Mouse (Mus musculus) urinary bladder, postnatal 10 days (tissue): ENCODE data around the gene Castor1.

Experiments
- DNase-seq: peaks from one replicate; pipeline ENCODE4 v3.0.0; 2022; ENCODE audit warnings: low spot score

The Castor1 gene

DNA sequence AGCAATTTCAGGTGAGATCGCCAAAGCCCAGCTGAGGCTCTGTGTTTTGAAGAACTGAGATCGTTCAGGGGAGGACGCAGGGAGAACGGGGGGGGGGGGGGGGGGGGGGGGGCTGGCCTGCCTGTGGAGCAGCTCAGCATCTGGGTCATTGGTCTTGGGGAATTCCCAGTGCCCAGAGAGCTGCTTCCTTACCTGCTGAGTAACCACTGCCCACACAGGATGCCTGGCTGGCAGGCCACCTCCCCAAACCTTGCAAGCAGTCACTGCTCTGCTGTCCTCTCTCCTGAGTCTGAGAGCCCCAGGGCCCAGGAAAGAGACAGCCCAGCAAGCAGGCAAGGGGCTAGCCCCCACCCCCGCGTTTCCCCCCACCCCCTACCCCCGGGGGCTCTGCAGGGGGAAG lies 44.8 kb downstream of the Castor1 start:
- no peak for DNase-seq

- no peak for DNase-seq
Measured at GRCm38 (mm10) chr11:4263296-4263695, 45.3 kb downstream of the Castor1 start.

GRCm38 (mm10) chr11:4264066-4264465 lies 46.0 kb downstream of the Castor1 start:
- DNase-seq = no peak

GRCm38 (mm10) chr11:4266271-4267201 lies 48.5 kb downstream of the Castor1 start:
- DNase-seq = no peak

DNA sequence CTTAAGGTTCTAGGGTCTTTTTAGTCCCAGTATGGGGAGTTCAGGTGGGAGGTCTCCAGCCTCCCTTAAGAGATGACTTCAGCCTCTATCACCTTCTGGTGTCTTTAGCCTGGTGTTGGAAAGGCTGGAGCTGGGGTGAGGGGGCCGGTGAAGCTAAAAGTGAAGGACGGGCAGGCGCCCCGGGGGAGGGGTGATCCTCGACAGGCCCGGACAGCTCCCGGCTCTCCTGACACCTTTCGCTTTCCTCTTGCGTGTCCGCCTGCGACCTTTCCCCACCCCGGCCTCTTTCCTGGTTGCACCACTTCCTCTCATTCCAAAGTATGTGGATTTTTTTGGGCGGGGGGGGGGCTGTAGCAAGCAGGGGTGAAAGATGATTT lies 49.2 kb downstream of the Castor1 start:
- DNase-seq = no peak

DNA sequence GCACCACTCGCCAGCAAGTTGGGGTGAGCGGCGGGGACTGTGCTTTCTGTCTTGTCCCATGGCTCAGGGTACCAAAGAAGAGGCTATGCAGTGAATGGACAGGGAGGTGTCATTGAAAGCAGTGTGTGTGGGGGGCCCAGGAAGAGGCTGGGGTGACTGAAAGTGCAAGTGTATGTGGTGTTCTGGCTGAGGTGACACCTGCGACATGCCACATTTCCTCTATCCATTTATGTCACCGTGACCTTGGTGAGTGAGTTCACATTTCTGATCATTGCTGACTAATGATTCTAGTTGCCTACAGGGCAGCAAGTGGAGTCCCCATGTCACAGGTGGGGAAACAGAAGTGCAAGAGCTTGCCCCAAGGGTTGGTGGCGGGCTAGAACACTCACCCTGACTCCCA lies 50.5 kb downstream of the Castor1 start:
- DNase-seq = no peak

DNA sequence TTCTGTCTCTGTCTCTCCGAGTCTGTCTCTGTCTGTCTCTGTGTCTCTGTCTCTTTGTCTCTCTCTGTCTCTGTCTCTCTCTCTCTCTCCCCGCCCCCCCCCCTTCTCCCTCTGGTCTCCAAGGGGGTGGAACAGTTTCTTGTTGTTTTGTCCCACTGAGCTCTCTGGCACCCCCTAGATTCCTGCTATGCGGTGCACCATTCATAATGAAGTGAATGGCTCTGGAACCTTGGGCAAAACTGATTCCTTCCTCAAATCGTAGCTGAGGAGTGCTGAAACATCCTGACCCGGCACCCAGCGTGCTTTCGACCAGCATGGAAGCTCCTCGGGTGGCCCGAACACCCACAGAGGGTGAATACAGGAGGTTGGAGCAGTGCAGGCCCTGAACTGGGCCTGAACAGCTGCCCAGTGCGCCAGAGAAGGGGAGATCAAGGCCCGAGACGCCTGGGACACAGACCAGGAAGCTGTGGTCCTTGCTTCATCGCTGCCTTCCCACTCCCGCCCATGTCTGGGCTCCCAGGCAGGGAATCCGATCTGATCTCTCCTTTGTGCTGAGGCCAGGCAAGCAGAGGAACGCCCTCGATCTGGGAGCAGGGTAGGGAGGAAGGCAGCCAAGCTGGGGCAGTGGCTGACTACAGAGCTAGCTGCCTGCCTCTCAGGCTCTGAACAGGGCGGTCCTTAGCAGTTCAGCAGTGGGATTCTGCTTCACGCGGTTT lies 52.9 kb downstream of the Castor1 start:
- no peak for DNase-seq

- DNase-seq = no peak
Measured at GRCm38 (mm10) chr11:4271544-4271943, 53.5 kb downstream of the Castor1 start.
